Mouse (Mus musculus) adrenal gland, adult 18-20 months (tissue): ENCODE measurements around the gene Dcaf8. TPM values are rescaled to one million over a fixed set of nuclear protein-coding genes. Genes with fewer than 3 reads are reported as not detected.

ENCODE experiments used
- DNase-seq, 2 experiments: peaks; one replicate each; pipeline ENCODE4 v3.0.0; 2021 to 2022; ENCODE audit warnings: low spot score in 2 of 2
- long read RNA-seq, 2 experiments: library from polyadenylated mRNA; stranded (forward); transcript quantifications; one replicate each; pipeline ENCODE4 v2.0.0; 2021
- total RNA-seq, 2 experiments: library from RNA; stranded (reverse); gene quantifications; 1 replicate in 1 of 2; 2 replicates in 1 of 2; pipeline ENCODE4 v1.2.3; 2021

The Dcaf8 gene
- total RNA-seq = 100 to 1,000 TPM in 1 of 2 experiments, 10 to 100 TPM in 1; 98.5 to 125 TPM
- long read RNA-seq, experiment 1, transcript Dcaf8-206 (14 exons, 2,859 nt) = major isoform, 84 of 158 reads
- long read RNA-seq, experiment 1, transcript Dcaf8-202 (14 exons, 2,754 nt) = minor isoform, 52 of 158 reads
- long read RNA-seq, experiment 1, partial matches to known transcripts = 8 of 158 reads
- long read RNA-seq, experiment 1, other reads (novel, unspliced or antisense) = 14 of 158 reads
- long read RNA-seq, experiment 2, full-length matches to known transcripts = 301 of 359 reads
- long read RNA-seq, experiment 2, partial matches to known transcripts = 37 of 359 reads
- long read RNA-seq, experiment 2, other reads (novel, unspliced or antisense) = 21 of 359 reads

GRCm38 (mm10) chr1:172147835-172148278 lies at the start of gene Dcaf8:
TSS of gene Dcaf8 (plus strand) at chr1:172148084.
- DNase-seq = peak; percentile 96 to 97

GRCm38 (mm10) chr1:172099325-172100033 lies 48.4 kb upstream of the Dcaf8 start:
- no peak for DNase-seq

DNA sequence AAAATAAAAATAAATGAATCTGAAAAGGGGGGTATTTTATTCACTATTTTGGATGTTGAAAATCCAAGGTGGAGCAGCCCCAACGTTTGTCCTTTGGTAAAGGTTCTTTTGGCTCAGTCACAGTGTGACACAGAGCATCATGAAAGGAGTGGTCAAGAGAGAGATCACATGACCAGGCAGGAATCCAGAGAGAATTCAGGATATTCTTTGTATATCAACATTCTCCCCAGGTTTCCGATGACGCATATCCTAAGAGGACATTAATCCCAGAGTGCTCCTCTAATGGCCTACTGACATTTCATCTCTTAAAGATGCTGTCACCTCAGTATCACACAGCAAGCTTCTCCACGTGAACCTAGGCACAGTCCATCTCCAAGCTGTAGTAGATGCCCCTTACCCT lies 44.3 kb upstream of the Dcaf8 start:
- no peak for DNase-seq

DNA sequence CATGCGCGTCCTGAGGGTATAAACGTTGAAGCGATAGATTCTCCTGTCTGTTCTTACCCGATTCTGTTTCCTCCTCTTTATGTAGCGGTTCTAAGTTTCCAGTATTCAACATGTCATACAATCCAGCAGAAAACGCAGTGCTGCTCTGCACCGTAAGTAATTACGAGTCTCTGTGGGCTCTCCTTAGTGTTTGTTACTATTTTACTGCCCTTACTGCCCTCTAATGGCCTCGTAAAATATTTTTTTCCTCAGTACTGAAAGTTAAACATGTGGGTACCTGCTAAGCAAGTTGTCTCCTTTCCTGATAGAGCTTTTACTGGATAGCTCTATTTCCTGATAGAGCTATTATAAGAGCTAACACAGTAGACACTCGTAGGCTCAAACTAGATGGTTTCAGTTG lies 42.8 kb upstream of the Dcaf8 start:
- DNase-seq = no peak

GRCm38 (mm10) chr1:172107777-172108477 lies 40.0 kb upstream of the Dcaf8 start:
- no peak for DNase-seq

GRCm38 (mm10) chr1:172116948-172117347 lies 30.9 kb upstream of the Dcaf8 start:
- DNase-seq = no peak

GRCm38 (mm10) chr1:172119100-172119499 lies 28.8 kb upstream of the Dcaf8 start:
- no peak for DNase-seq

- DNase-seq = no peak
These were observed 28.2 kb upstream of the Dcaf8 start for GRCm38 (mm10) chr1:172119720-172120119.

DNA sequence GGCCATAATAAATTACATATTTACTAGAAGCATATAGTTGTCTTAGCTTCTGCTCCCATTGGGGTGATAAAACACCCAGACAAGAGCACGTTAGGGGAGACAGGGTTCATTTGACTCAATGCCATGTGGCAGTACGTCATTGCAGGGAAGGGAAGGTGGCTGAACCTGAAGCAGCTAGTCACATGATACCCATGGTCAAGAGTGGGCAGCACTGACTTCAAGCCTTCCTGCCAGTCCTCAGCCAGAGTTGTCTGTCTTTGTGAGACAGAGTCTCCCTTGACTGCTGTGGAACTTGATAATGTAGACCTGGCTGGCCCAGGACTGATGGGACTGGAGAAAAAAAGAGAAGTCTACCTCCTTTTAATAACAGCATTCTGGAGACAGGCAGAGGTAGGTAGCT lies 25.2 kb upstream of the Dcaf8 start:
- DNase-seq = no peak

- no peak for DNase-seq
These were observed 23.3 kb upstream of the Dcaf8 start for GRCm38 (mm10) chr1:172124572-172124971.

- peak; percentile 70 to 74 for DNase-seq
These were observed 21.2 kb upstream of the Dcaf8 start, which contains the start of gene Pex19 for GRCm38 (mm10) chr1:172126376-172127347. TSS of gene Pex19 (plus strand) at chr1:172126755.

DNA sequence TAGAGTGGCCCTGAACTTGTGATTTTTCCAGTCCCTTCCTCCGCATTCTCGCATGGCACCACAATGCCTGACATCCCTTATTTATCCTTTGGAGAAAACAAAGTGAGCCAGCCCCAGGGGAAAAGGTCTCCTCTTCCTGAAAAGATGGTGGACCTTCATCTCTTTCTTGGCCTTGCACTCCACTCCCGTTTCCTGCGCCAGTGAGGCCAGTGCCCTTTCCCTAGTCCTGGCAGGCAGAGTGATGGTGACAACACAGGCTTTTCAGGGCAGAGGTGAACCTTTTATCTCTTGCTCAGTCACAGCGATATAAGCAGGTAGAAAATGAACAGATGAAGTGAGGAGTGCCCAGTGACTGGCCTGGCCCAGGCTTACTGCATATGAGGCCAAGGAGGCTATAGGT lies 20.4 kb upstream of the Dcaf8 start:
- no peak for DNase-seq

DNA sequence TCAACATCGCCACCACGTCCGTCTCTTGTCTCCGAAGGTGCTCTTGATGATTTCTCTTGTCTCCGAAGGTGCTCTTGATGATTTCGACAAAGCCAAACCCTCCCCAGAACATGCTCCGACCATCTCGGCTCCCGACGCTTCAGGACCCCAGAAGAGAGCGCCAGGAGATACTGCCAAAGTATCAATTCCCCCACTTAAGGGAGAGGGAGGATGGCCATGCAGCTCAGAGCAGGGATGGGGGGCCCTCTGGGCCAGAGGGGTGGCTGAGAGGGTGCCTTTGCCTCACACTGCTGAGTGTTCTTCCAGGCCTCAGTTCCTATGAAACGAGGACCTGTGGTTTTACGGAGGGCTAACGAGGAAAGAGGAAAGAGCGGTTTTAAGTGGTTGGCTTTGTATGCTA lies 19.3 kb upstream of the Dcaf8 start:
- DNase-seq = no peak

DNA sequence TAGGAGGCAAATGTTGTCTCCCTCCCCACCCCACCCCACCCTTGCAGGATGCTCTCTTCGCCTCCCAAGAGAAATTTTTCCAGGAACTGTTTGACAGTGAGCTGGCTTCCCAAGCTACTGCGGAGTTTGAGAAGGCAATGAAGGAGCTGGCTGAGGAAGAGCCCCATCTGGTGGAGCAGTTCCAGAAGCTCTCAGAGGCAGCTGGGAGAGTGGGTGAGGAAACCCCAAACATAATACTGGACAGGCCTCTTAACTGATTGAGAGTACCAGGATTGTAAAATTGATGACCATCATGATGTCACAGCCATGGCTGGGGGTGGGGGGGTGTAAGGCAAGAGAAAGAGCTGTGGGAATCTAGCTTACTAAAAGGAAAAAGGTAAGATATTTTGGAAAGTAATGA lies 18.8 kb upstream of the Dcaf8 start:
- no peak for DNase-seq

DNA sequence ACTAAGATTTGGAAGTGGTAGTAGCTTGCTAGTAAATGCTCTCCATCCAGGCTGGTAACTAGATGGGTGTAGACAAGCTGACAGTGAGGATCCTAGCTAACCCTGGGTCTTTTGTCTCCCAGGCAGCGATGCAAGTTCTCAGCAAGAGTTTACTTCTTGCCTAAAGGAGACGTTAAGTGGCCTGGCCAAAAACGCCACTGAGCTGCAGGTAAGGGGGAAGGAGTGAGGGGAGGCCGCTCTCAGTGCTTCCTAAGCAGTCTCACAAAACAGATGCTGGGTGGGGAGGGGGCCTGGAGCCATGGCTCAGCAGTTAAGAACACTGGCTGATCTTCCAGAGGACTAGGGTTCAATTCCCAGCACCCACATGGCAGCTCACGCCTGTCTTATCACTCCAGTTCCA lies 18.1 kb upstream of the Dcaf8 start:
- DNase-seq = no peak

GRCm38 (mm10) chr1:172132319-172132718 lies 15.6 kb upstream of the Dcaf8 start:
- no peak for DNase-seq

DNA sequence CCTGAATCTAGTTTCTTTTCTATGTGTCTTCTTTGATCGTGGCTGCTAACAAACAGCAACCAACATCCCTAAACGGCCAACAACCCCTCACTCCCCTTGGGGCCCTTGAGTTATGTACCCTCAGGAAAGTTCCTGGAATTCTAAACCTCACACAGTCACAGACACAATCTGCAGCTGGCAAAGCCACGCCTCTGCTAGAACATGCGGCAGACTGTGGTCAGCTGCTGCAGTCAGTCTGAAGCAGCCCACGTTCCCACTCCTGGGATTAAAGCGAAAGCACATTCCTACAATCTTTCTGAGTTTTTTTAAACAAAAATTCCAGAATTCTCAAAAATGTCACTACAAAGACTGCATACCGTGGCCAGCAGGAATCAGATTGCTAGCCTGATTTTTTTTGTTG lies 14.3 kb upstream of the Dcaf8 start:
- DNase-seq = no peak

DNA sequence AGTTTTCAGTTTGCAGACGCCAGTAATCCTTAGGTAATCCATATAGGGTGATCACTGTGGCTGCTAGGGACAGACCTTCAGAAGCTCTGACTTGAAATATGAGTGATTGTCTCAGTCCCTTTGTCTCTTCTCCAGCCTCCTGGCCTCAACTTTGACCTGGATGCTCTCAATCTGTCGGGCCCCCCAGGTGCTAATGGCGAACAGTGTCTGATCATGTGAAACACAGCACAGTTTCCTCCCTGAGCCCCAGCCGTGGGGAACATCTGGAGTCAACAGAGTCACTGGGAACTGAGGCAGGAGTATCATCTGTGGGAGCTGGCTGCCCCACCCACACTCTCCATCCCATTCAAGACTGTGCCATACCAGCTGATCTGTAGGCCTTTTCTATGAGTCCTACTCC lies 13.8 kb upstream of the Dcaf8 start:
- no peak for DNase-seq

DNA sequence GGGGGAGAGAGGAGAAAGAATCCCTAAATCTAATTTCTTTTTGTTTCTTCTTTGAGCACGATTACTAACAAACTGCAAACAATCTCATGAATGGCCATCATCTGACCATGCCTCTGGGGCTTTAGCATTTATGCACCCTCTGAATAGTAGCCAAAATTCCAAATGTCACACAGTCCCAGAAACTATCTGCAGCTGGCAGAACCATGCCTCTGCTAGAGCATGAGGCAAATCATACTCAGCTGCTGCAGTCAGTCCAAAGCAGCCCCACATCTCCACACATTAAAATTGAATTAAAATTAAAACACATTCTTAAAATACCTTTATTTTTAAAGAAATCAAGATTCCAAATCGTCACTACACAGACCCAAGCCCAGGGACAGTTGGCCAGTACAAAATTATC lies 7.7 kb upstream of the Dcaf8 start:
- DNase-seq = no peak

- no peak for DNase-seq
These were observed 7.1 kb upstream of the Dcaf8 start for GRCm38 (mm10) chr1:172140825-172141224.

DNA sequence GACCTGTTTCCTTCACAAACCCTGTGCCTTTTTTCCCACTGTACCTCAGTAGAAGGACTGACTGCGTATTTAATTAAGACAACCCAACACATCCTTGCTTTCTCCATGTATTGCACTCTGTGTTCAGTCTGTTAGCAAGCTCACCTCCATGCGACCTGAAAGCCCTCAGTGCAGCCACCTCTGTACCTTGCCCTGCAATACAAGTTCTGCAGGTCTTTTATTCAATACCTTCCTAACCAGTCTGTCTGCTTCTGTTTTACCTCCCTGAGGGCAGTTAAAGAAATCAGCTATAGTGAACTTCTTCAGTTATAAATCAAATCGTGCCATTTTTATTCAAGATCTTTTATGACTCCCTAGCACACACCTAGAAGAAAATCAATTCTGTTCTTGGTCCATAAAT lies 6.4 kb upstream of the Dcaf8 start:
- no peak for DNase-seq
